Mouse (Mus musculus) hindbrain, postnatal 0 days (tissue): ENCODE measurements at regions not wholly inside any gene's neighbourhood (a gene's known extent, or its start where the extent isn't known, plus 50 kb on each side); places are given as distances from the start of the nearest gene placed in this dataset.
A peak's percentile ranks its signal among the peaks of the same experiment; 100 is the strongest.

Source experiments
- ATAC-seq: fragments of 200-750 bp; cut with Nextera tagmentation; 2 replicates; pipeline ENCODE4 v1.8.0; 2017; ENCODE audit warnings: mild to moderate bottlenecking, moderate TSS enrichment, moderate library complexity
- DNase-seq: peaks from one replicate; pipeline ENCODE4 v3.0.0-alpha.2; 2015; ENCODE audit warnings: low spot score
- H3K27ac ChIP-seq: fragments of 300-500 bp; sonication (generic); 2 replicates; pipeline ENCODE4 v1.5.1; 2014; ENCODE audit warnings: mild to moderate bottlenecking
- H3K27me3 ChIP-seq: fragments of 300-500 bp; sonication (generic); 2 replicates; pipeline ENCODE4 v1.6.1; 2014; ENCODE audit warnings: low read length, mixed read lengths; ENCODE audit not compliant: insufficient read depth
- H3K36me3 ChIP-seq: fragments of 300-500 bp; sonication (generic); 2 replicates; pipeline ENCODE4 v1.6.1; 2014; ENCODE audit warnings: low read length, mixed read lengths; ENCODE audit not compliant: insufficient read depth
- H3K4me1 ChIP-seq: fragments of 300-500 bp; sonication (generic); 2 replicates; pipeline ENCODE4 v1.6.1; 2014; ENCODE audit warnings: antibody characterized with exemption, low read length, mixed read lengths; ENCODE audit not compliant: insufficient read depth
- H3K4me2 ChIP-seq: fragments of 300-500 bp; sonication (generic); 2 replicates; pipeline ENCODE4 v1.6.1; 2014; ENCODE audit warnings: low read depth, mild to moderate bottlenecking, low read length, moderate library complexity, mixed read lengths
- H3K4me3 ChIP-seq: fragments of 300-500 bp; sonication (generic); 2 replicates; pipeline ENCODE4 v1.5.1; 2014; ENCODE audit warnings: low read length
- H3K9ac ChIP-seq: fragments of 300-500 bp; sonication (generic); replicated peaks from 2 replicates; pipeline ENCODE4 v1.6.1; 2014; ENCODE audit warnings: mild to moderate bottlenecking, low read length, moderate library complexity, mixed read lengths
- H3K9me3 ChIP-seq: fragments of 300-500 bp; sonication (generic); 2 replicates; pipeline ENCODE4 v1.6.1; 2016; ENCODE audit warnings: low read length, mixed read lengths
- CTCF ChIP-seq: IDR thresholded peaks from 2 replicates; pipeline ENCODE4 v1.5.1; 2016; ENCODE audit warnings: antibody characterized with exemption, control low read depth, low read depth
- WGBS: fragments of 180-500 bp; shearing (Covaris S2); extraction: QIAGEN DNeasy Blood & Tissue Kit; methylation state at CpG from one replicate; pipeline ENCODE4 v1.1.7; 2014; 5-methylcytosine and 5-hydroxymethylcytosine counted together

- H3K9me3 ChIP-seq = no peaks in the 10 kb centered on the region
- TF ChIP-seq CTCF = peak; percentile 64
- H3K4me3 ChIP-seq = no peak overlapping the region
- DNase-seq (peak; percentile 16), ATAC-seq (no peak)
- H3K4me2 ChIP-seq = no peak overlapping the region
- 22% methylated on average over 2 of the region's 2 CpGs for WGBS
- no peaks in the 10 kb centered on the region for H3K36me3 ChIP-seq
- H3K27ac ChIP-seq = no peak overlapping the region
- no peak overlapping the region for H3K9ac ChIP-seq
- H3K27me3 ChIP-seq = no peaks in the 10 kb centered on the region
- H3K4me1 ChIP-seq = peaks cover 4% of the 10 kb centered on the region; the same call in 1 of the 2 replicates
Measured at GRCm38 (mm10) chr2:178542032-178542431, 111.7 kb downstream of the Cdh26 start.

GRCm38 (mm10) chr2:178544411-178544810 lies 114.1 kb downstream of the Cdh26 start:
- H3K4me2 ChIP-seq = no peak overlapping the region
- no peak for DNase-seq
- no peak overlapping the region for H3K27ac ChIP-seq
- no peaks in the 10 kb centered on the region for H3K27me3 ChIP-seq
- 94% methylated on average over 1 of the region's 1 CpGs for WGBS
- no peak overlapping the region for H3K9ac ChIP-seq
- no peaks in the 10 kb centered on the region for H3K9me3 ChIP-seq
- H3K4me3 ChIP-seq = no peak overlapping the region
- no peak for ATAC-seq
- H3K4me1 ChIP-seq = peaks cover 4% of the 10 kb centered on the region; the same call in 1 of the 2 replicates
- H3K36me3 ChIP-seq = no peaks in the 10 kb centered on the region
- TF ChIP-seq CTCF = no peak

GRCm38 (mm10) chr2:178545601-178546352 lies 115.4 kb downstream of the Cdh26 start:
- peak; percentile 9; the same call in 1 of the 2 replicates for TF ChIP-seq CTCF
- H3K27me3 ChIP-seq = no peaks in the 10 kb centered on the region
- H3K4me1 ChIP-seq = peaks cover 4% of the 10 kb centered on the region; the same call in 1 of the 2 replicates
- H3K9ac ChIP-seq = no peak overlapping the region
- no peak overlapping the region for H3K4me3 ChIP-seq
- no peak overlapping the region for H3K27ac ChIP-seq
- DNase-seq (peak; percentile 3), ATAC-seq (peak; percentile 58; the same call in 1 of the 2 replicates)
- H3K36me3 ChIP-seq = no peaks in the 10 kb centered on the region
- no peaks in the 10 kb centered on the region for H3K9me3 ChIP-seq
- no peak overlapping the region for H3K4me2 ChIP-seq
- WGBS = 46% methylated on average over 15 of the region's 15 CpGs

GRCm38 (mm10) chr2:178546353-178546720 lies 116.0 kb downstream of the Cdh26 start:
- ATAC-seq (no peak), DNase-seq (peak; percentile 5)
- Histone ChIP-seq H3K4me1 (peaks cover 4% of the 10 kb centered on the region; the same call in 1 of the 2 replicates), H3K4me3 (no peak overlapping the region), H3K9me3 (no peaks in the 10 kb centered on the region), H3K27ac (no peak overlapping the region), H3K9ac (no peak overlapping the region), H3K4me2 (no peak overlapping the region), H3K36me3 (no peaks in the 10 kb centered on the region), H3K27me3 (no peaks in the 10 kb centered on the region)
- WGBS = 79% methylated on average over 3 of the region's 3 CpGs
- TF ChIP-seq CTCF = no peak

GRCm38 (mm10) chr2:178546888-178547287 lies 116.6 kb downstream of the Cdh26 start:
- H3K4me3 ChIP-seq = no peak overlapping the region
- TF ChIP-seq CTCF = no peak
- H3K27me3 ChIP-seq = no peaks in the 10 kb centered on the region

GRCm38 (mm10) chr2:178548937-178549336 lies 118.6 kb downstream of the Cdh26 start:
- no peak overlapping the region for H3K4me3 ChIP-seq
- TF ChIP-seq CTCF = no peak
- H3K36me3 ChIP-seq = no peaks in the 10 kb centered on the region
- H3K9ac ChIP-seq = no peak overlapping the region
- H3K9me3 ChIP-seq = no peaks in the 10 kb centered on the region
- H3K27ac ChIP-seq = no peak overlapping the region
- H3K4me1 ChIP-seq = peaks cover 4% of the 10 kb centered on the region; the same call in 1 of the 2 replicates
- ATAC-seq = no peak
- DNase-seq = no peak
- H3K4me2 ChIP-seq = no peak overlapping the region
- WGBS = 90% methylated on average over 6 of the region's 6 CpGs
- H3K27me3 ChIP-seq = no peaks in the 10 kb centered on the region

More at GRCm38 (mm10) chr2:178546888-178547287, 116.6 kb downstream of the Cdh26 start:
- Histone ChIP-seq H3K9me3 (no peaks in the 10 kb centered on the region), H3K9ac (no peak overlapping the region), H3K36me3 (no peaks in the 10 kb centered on the region), H3K4me2 (no peak overlapping the region), H3K27ac (no peak overlapping the region), H3K4me1 (peaks cover 4% of the 10 kb centered on the region; the same call in 1 of the 2 replicates)
- WGBS = 88% methylated on average over 3 of the region's 3 CpGs
- ATAC-seq = no peak
- no peak for DNase-seq

GRCm38 (mm10) chr2:178553736-178554135 lies 123.4 kb downstream of the Cdh26 start:
- Histone ChIP-seq H3K27ac (no peak overlapping the region), H3K9me3 (no peaks in the 10 kb centered on the region), H3K4me1 (no peaks in the 10 kb centered on the region), H3K9ac (no peak overlapping the region), H3K4me2 (no peak overlapping the region), H3K4me3 (no peak overlapping the region), H3K27me3 (no peaks in the 10 kb centered on the region), H3K36me3 (no peaks in the 10 kb centered on the region)
- TF ChIP-seq CTCF = no peak
- WGBS = 79% methylated on average over 4 of the region's 4 CpGs
- ATAC-seq = no peak
- no peak for DNase-seq
